ENCODE assay signal across 21 mouse cellular contexts in genomic region chr11:61519484-61520107, GRCm38 (mm10). TPM values are rescaled to one million over a fixed set of nuclear protein-coding genes. Genes with fewer than 3 reads are reported as not detected.
DNase-seq lines count a peak whose midpoint lies in the region; ATAC-seq and TF ChIP-seq lines count a peak whose summit lies in the region.
"Had no signal": no experiment of that assay in that cellular context is flagged by ENCODE, and none has a peak within 500 bp of the region (broad histone marks: within the 10 kb centered on the region; RNA-seq: fewer than 3 reads in every experiment).

No protein-coding gene starts in this region.

- peak in 1 of 2 experiments; percentile 35 for DNase-seq in heart, adult 2 months
- DNase-seq in heart, postnatal 36 days: no peak
- no peak for DNase-seq in heart, embryonic 10.5 days (ENCODE audit: low spot score)
- peak; percentile 34 to 64 for DNase-seq in heart, postnatal 10 days
- DNase-seq in frontal cortex, postnatal 36 days (ENCODE audit: low spot score in 2 of 2): no peak
- DNase-seq: adrenal gland, adult 2 months; adrenal gland, postnatal 25 days; cerebellum, adult 18-20 months; cerebellum, postnatal 10 days; gastrocnemius, adult 2 months; gastrocnemius, postnatal 25 days; kidney, adult 11 months; kidney, adult 9 months had no signal

- WGBS in heart, adult 2 months: 47% methylated on average over 3 of the region's 3 CpGs
- 81% methylated on average over 3 of the region's 3 CpGs for WGBS in heart, embryonic 10.5 days
- 84% methylated on average over 3 of the region's 3 CpGs for WGBS in heart, embryonic 12.5 days
- WGBS in kidney, embryonic 15.5 days: 98% methylated on average over 3 of the region's 3 CpGs

- no peaks in the 10 kb centered on the region for H3K9me3 ChIP-seq in heart, embryonic 10.5 days
- no peaks in the 10 kb centered on the region for H3K9me3 ChIP-seq in heart, embryonic 12.5 days (replicated peaks)
- no peaks in the 10 kb centered on the region for H3K9me3 ChIP-seq in kidney, embryonic 15.5 days (replicated peaks)
- H3K9me3 ChIP-seq: embryonic facial prominence, embryonic 12.5 days; forebrain, embryonic 15.5 days; hindbrain, embryonic 12.5 days had no signal

- intact Hi-C loops in heart, adult 2 months (cut with DNase I): no loop called here
- intact Hi-C loops in heart, postnatal 36 days (cut with DNase I): no loop called here
- intact Hi-C loops in heart, postnatal 10 days (cut with DNase I): loop anchor here (10.0 kb wide), 1 partner anchor 55 kb away; the partner anchor contains the start of gene Epn2

- peaks cover 10% of the 10 kb centered on the region for H3K4me1 ChIP-seq in heart, adult 2 months (ENCODE audit: control insufficient read depth, insufficient read depth, low read length)
- H3K4me1 ChIP-seq in heart, embryonic 10.5 days: peaks cover 30% of the 10 kb centered on the region
- peaks cover 19% of the 10 kb centered on the region for H3K4me1 ChIP-seq in heart, embryonic 12.5 days (replicated peaks)
- H3K4me1 ChIP-seq in kidney, embryonic 15.5 days: no peaks in the 10 kb centered on the region
- H3K4me1 ChIP-seq: embryonic facial prominence, embryonic 12.5 days; forebrain, embryonic 15.5 days; hindbrain, embryonic 12.5 days had no signal

- no peaks in the 10 kb centered on the region for H3K79me2 ChIP-seq in heart, adult 2 months (replicated peaks; ENCODE audit: control insufficient read depth, insufficient read depth, low read length)

- H3K36me3 ChIP-seq in heart, adult 2 months (ENCODE audit: control insufficient read depth, insufficient read depth, low read length): peaks cover 7% of the 10 kb centered on the region
- H3K36me3 ChIP-seq in heart, embryonic 10.5 days: peaks cover 63% of the 10 kb centered on the region
- peaks cover 73% of the 10 kb centered on the region for H3K36me3 ChIP-seq in heart, embryonic 12.5 days
- H3K36me3 ChIP-seq in kidney, embryonic 15.5 days: peaks cover 80% of the 10 kb centered on the region

- H3K4me2 ChIP-seq in heart, embryonic 12.5 days: no peak overlapping the region
- H3K4me2 ChIP-seq in kidney, embryonic 15.5 days: no peak overlapping the region
- H3K4me2 ChIP-seq: embryonic facial prominence, embryonic 12.5 days; forebrain, embryonic 15.5 days; hindbrain, embryonic 12.5 days had no signal

- no peak overlapping the region for H3K9ac ChIP-seq in heart, adult 2 months (ENCODE audit: low read depth, low read length)
- no peak overlapping the region for H3K9ac ChIP-seq in heart, embryonic 12.5 days
- H3K9ac ChIP-seq in kidney, embryonic 15.5 days: no peak overlapping the region
- H3K9ac ChIP-seq: embryonic facial prominence, embryonic 12.5 days; forebrain, embryonic 15.5 days; hindbrain, embryonic 12.5 days had no signal

- peak overlapping the region; percentile 18; the same call in 1 of the 2 replicates for H3K27ac ChIP-seq in heart, adult 2 months
- peak overlapping the region; percentile 49 for H3K27ac ChIP-seq in heart, embryonic 10.5 days
- peak overlapping the region; percentile 51; the same call in 1 of the 2 replicates for H3K27ac ChIP-seq in heart, embryonic 12.5 days (ENCODE audit: poor library complexity, severe bottlenecking)
- H3K27ac ChIP-seq in kidney, embryonic 15.5 days: no peak overlapping the region
- H3K27ac ChIP-seq: embryonic facial prominence, embryonic 12.5 days; forebrain, embryonic 15.5 days; gastrocnemius, adult 2 months; hindbrain, embryonic 12.5 days had no signal

- H3K27me3 ChIP-seq in heart, adult 2 months (ENCODE audit: control insufficient read depth, insufficient read depth, low read length): no peaks in the 10 kb centered on the region
- no peaks in the 10 kb centered on the region for H3K27me3 ChIP-seq in heart, embryonic 10.5 days (ENCODE audit: insufficient read depth, poor library complexity, severe bottlenecking)
- no peaks in the 10 kb centered on the region for H3K27me3 ChIP-seq in heart, embryonic 12.5 days (replicated peaks)
- H3K27me3 ChIP-seq in kidney, embryonic 15.5 days: no peaks in the 10 kb centered on the region
- H3K27me3 ChIP-seq: embryonic facial prominence, embryonic 12.5 days; forebrain, embryonic 15.5 days; hindbrain, embryonic 12.5 days had no signal

- TF ChIP-seq POLR2A in heart, adult 2 months (IDR thresholded peaks at IDR 0.05; ENCODE audit: insufficient read depth, low read depth, low read length): no peak

- no peak for TF ChIP-seq EP300 in heart, adult 2 months (IDR thresholded peaks at IDR 0.05; ENCODE audit: insufficient read depth, low read depth, low read length)

- H3K4me3 ChIP-seq in heart, adult 2 months: no peak overlapping the region
- no peak overlapping the region for H3K4me3 ChIP-seq in heart, embryonic 10.5 days
- H3K4me3 ChIP-seq in heart, embryonic 12.5 days: no peak overlapping the region
- H3K4me3 ChIP-seq in kidney, embryonic 15.5 days (replicated peaks): no peak overlapping the region
- H3K4me3 ChIP-seq: embryonic facial prominence, embryonic 12.5 days; forebrain, embryonic 15.5 days; gastrocnemius, adult 2 months; hindbrain, embryonic 12.5 days had no signal

- TF ChIP-seq CTCF in heart, adult 2 months (IDR thresholded peaks at IDR 0.05): no peak

- ATAC-seq in heart, embryonic 12.5 days (ENCODE audit: insufficient number of reproducible peaks, low FRiP score): no peak
- no peak for ATAC-seq in kidney, embryonic 15.5 days (replicated peaks; ENCODE audit: low FRiP score)
- ATAC-seq: forebrain, embryonic 15.5 days; hindbrain, embryonic 16.5 days had no signal

RNA-seq across cellular contexts. Expression of gene B9d1, which starts 14.7 kb away (rescaled TPM):
- total RNA-seq in heart, adult 2 months (2021): 1 to 10 TPM; 8.0 to 9.3 TPM
- 10.6 and 15.6 TPM in 2 replicates for polyA plus RNA-seq in heart, adult 2 months (2012; rRNA removed)
- 1 to 10 TPM; 6.2 to 7.4 TPM for total RNA-seq in heart, postnatal 36 days (2021)
- 14.5 and 21.5 TPM in 2 replicates for polyA plus RNA-seq in heart, embryonic 10.5 days (2016; fragmentation: Nextera tagmentation; extraction: Ambion mirVana)
- 9.0 and 11.0 TPM in 2 replicates for polyA plus RNA-seq in heart, embryonic 12.5 days (2016; fragmentation: Nextera tagmentation; extraction: Ambion mirVana)
- 10 to 100 TPM; 10.2 to 10.3 TPM for total RNA-seq in heart, postnatal 10 days (2021)
- polyA plus RNA-seq in kidney, embryonic 15.5 days (2015; fragmentation: Nextera tagmentation; extraction: Ambion mirVana): 42.6 and 45.2 TPM in 2 replicates
- total RNA-seq: granulocyte monocyte progenitor cell, adult 5-6 weeks had no signal

RNA-seq across cellular contexts. Expression of gene Mapk7, which starts 25.4 kb away (rescaled TPM):
- total RNA-seq in heart, adult 2 months (2021): 1 to 10 TPM; 5.5 to 6.0 TPM
- polyA plus RNA-seq in heart, adult 2 months (2012; rRNA removed): 11.9 and 12.6 TPM in 2 replicates
- total RNA-seq in heart, postnatal 36 days (2021): 1 to 10 TPM; 5.7 to 6.4 TPM
- polyA plus RNA-seq in heart, embryonic 10.5 days (2016; fragmentation: Nextera tagmentation; extraction: Ambion mirVana): 42.7 and 49.1 TPM in 2 replicates
- 33.9 and 35.3 TPM in 2 replicates for polyA plus RNA-seq in heart, embryonic 12.5 days (2016; fragmentation: Nextera tagmentation; extraction: Ambion mirVana)
- total RNA-seq in heart, postnatal 10 days (2021): 10 to 100 TPM; 11.7 to 12.0 TPM
- polyA plus RNA-seq in kidney, embryonic 15.5 days (2015; fragmentation: Nextera tagmentation; extraction: Ambion mirVana): 54.1 and 63.6 TPM in 2 replicates

RNA-seq across cellular contexts. Expression of gene Mfap4, which starts 34.4 kb away (rescaled TPM):
- total RNA-seq in heart, adult 2 months (2021): 10 to 100 TPM; 18.4 to 22.9 TPM
- 125 and 143 TPM in 2 replicates for polyA plus RNA-seq in heart, adult 2 months (2012; rRNA removed)
- total RNA-seq in heart, postnatal 36 days (2021): 10 to 100 TPM; 32.3 to 38.4 TPM
- polyA plus RNA-seq in heart, embryonic 10.5 days (2016; fragmentation: Nextera tagmentation; extraction: Ambion mirVana): 22.7 and 67.8 TPM in 2 replicates
- 72.4 and 76.0 TPM in 2 replicates for polyA plus RNA-seq in heart, embryonic 12.5 days (2016; fragmentation: Nextera tagmentation; extraction: Ambion mirVana)
- 100 to 1,000 TPM; 112 to 142 TPM for total RNA-seq in heart, postnatal 10 days (2021)
- polyA plus RNA-seq in kidney, embryonic 15.5 days (2015; fragmentation: Nextera tagmentation; extraction: Ambion mirVana): 141 and 161 TPM in 2 replicates
- total RNA-seq: common myeloid progenitor, adult 5-6 weeks; granulocyte monocyte progenitor cell, adult 5-6 weeks had no signal

RNA-seq across cellular contexts. Expression of gene Epn2, which starts 59.9 kb away (rescaled TPM):
- 10 to 100 TPM; 23.1 to 24.9 TPM for total RNA-seq in heart, adult 2 months (2021)
- polyA plus RNA-seq in heart, adult 2 months (2012; rRNA removed): 20.4 and 29.2 TPM in 2 replicates
- 10 to 100 TPM; 24.0 to 26.9 TPM for total RNA-seq in heart, postnatal 36 days (2021)
- 22.8 and 22.9 TPM in 2 replicates for polyA plus RNA-seq in heart, embryonic 10.5 days (2016; fragmentation: Nextera tagmentation; extraction: Ambion mirVana)
- polyA plus RNA-seq in heart, embryonic 12.5 days (2016; fragmentation: Nextera tagmentation; extraction: Ambion mirVana): 23.1 and 25.9 TPM in 2 replicates
- total RNA-seq in heart, postnatal 10 days (2021): 10 to 100 TPM; 36.5 to 37.4 TPM
- polyA plus RNA-seq in kidney, embryonic 15.5 days (2015; fragmentation: Nextera tagmentation; extraction: Ambion mirVana): 22.1 and 25.5 TPM in 2 replicates
- total RNA-seq: granulocyte monocyte progenitor cell, adult 5-6 weeks had no signal

Comparison
In these comparisons a context has a peak if more than half of its experiments do, and no peak if none do; other contexts are left out.
1. DNase-seq: peak in heart, postnatal 10 days (2 of 2); none in heart, postnatal 36 days (0 of 2), heart, embryonic 10.5 days (single experiment) and frontal cortex, postnatal 36 days (0 of 2).